Mouse (Mus musculus): ENCODE measurements around the gene Chchd2. TPM values are rescaled to one million over a fixed set of nuclear protein-coding genes. Genes with fewer than 3 reads are reported as not detected.
"Not testable (repeated sequence)": the region's sequence is repeated elsewhere in the genome, so short reads cannot be mapped to it uniquely, and the experiment has no call there.

Chchd2 gene
- polyA plus RNA-seq, 1 experiment from 2014 or later = 729 TPM

GRCm38 (mm10) chr5:129895198-129896088, 8.2 kb upstream of the Chchd2 start, which contains the start of gene Zbed5:
Gene Zbed5 (plus strand): TSS chr5:129895723.
- Histone ChIP-seq H3K9me3 (ENCODE audit: control insufficient read depth, low read length) (no peaks in the 10 kb centered on the region), H3K27ac (ENCODE audit: low read depth, low read length) (peak within 1 kb of the TSS; percentile 60; the same call in 1 of the 2 replicates), H3K9ac (ENCODE audit: low read depth, low read length) (peak within 1 kb of the TSS; percentile 73), H3K4me1 (ENCODE audit: control insufficient read depth, insufficient read depth, low read depth, low read length) (peaks cover 8% of the 10 kb centered on the region), H3K36me3 (ENCODE audit: control insufficient read depth, insufficient read depth, low read length) (0 out of 2 replicates have a peak, but pooled peaks cover 1% of the 10 kb centered on the region), H3K4me3 (ENCODE audit: low read length) (peak within 1 kb of the TSS; percentile 87), H3K27me3 (replicated peaks; ENCODE audit: control insufficient read depth, insufficient read depth, low read length) (no peaks in the 10 kb centered on the region; the same call in 1 of the 2 replicates), H3K4me2 (ENCODE audit: low read length) (peak within 1 kb of the TSS; percentile 65)
- peak; percentile 100 for ATAC-seq
- WGBS = 3% methylated on average over 44 of the region's 44 CpGs

- not testable (repeated sequence) for ATAC-seq; H3K27me3 ChIP-seq (replicated peaks; ENCODE audit: control insufficient read depth, insufficient read depth, low read length); H3K4me2 ChIP-seq (ENCODE audit: low read length); H3K9me3 ChIP-seq (ENCODE audit: control insufficient read depth, low read length); H3K9ac ChIP-seq (ENCODE audit: low read depth, low read length); H3K27ac ChIP-seq (ENCODE audit: low read depth, low read length); H3K4me3 ChIP-seq (ENCODE audit: low read length); H3K36me3 ChIP-seq (ENCODE audit: control insufficient read depth, insufficient read depth, low read length)
- peaks cover 12% of the 10 kb centered on the region for H3K4me1 ChIP-seq (ENCODE audit: control insufficient read depth, insufficient read depth, low read depth, low read length)
- WGBS = 93% methylated on average over 4 of the region's 7 CpGs
Measured at GRCm38 (mm10) chr5:129890390-129890789, 3.1 kb upstream of the Chchd2 start.

GRCm38 (mm10) chr5:129886271-129886670, 999 bp downstream of the Chchd2 start:
- Histone ChIP-seq H3K36me3 (ENCODE audit: control insufficient read depth, insufficient read depth, low read length) (peaks cover 14% of the 10 kb centered on the region), H3K4me2 (ENCODE audit: low read length) (peak overlapping the region; percentile 89), H3K4me3 (ENCODE audit: low read length) (peak overlapping the region; percentile 67), H3K4me1 (ENCODE audit: control insufficient read depth, insufficient read depth, low read depth, low read length) (peaks cover 13% of the 10 kb centered on the region), H3K9me3 (ENCODE audit: control insufficient read depth, low read length) (no peaks in the 10 kb centered on the region), H3K27ac (ENCODE audit: low read depth, low read length) (peak overlapping the region; percentile 92), H3K27me3 (replicated peaks; ENCODE audit: control insufficient read depth, insufficient read depth, low read length) (no peaks in the 10 kb centered on the region), H3K9ac (ENCODE audit: low read depth, low read length) (peak overlapping the region; percentile 92)
- no peak for ATAC-seq
- 33% methylated on average over 10 of the region's 10 CpGs for WGBS

GRCm38 (mm10) chr5:129879888-129880287, 7.4 kb downstream of the Chchd2 start:
- no peak overlapping the region for H3K4me2 ChIP-seq (ENCODE audit: low read length)
- no peaks in the 10 kb centered on the region for H3K9me3 ChIP-seq (ENCODE audit: control insufficient read depth, low read length)
- H3K27me3 ChIP-seq (replicated peaks; ENCODE audit: control insufficient read depth, insufficient read depth, low read length) = no peaks in the 10 kb centered on the region
- no peaks in the 10 kb centered on the region; the same call in 1 of the 2 replicates for H3K4me1 ChIP-seq (ENCODE audit: control insufficient read depth, insufficient read depth, low read depth, low read length)
- H3K27ac ChIP-seq (ENCODE audit: low read depth, low read length) = no peak overlapping the region
- H3K9ac ChIP-seq (ENCODE audit: low read depth, low read length) = no peak overlapping the region
- H3K4me3 ChIP-seq (ENCODE audit: low read length) = no peak overlapping the region
- peaks cover 22% of the 10 kb centered on the region for H3K36me3 ChIP-seq (ENCODE audit: control insufficient read depth, insufficient read depth, low read length)
- WGBS = 76% methylated on average over 3 of the region's 3 CpGs
- no peak for ATAC-seq

- no peak overlapping the region for H3K4me3 ChIP-seq (ENCODE audit: low read length)
- no peak overlapping the region for H3K27ac ChIP-seq (ENCODE audit: low read depth, low read length)
- no peaks in the 10 kb centered on the region for H3K4me1 ChIP-seq (ENCODE audit: control insufficient read depth, insufficient read depth, low read depth, low read length)
- ATAC-seq = peak; percentile 34; the same call in 1 of the 2 replicates
- H3K9ac ChIP-seq (ENCODE audit: low read depth, low read length) = no peak overlapping the region
- no peaks in the 10 kb centered on the region for H3K9me3 ChIP-seq (ENCODE audit: control insufficient read depth, low read length)
- no peak overlapping the region for H3K4me2 ChIP-seq (ENCODE audit: low read length)
- no peaks in the 10 kb centered on the region for H3K27me3 ChIP-seq (replicated peaks; ENCODE audit: control insufficient read depth, insufficient read depth, low read length)
- H3K36me3 ChIP-seq (ENCODE audit: control insufficient read depth, insufficient read depth, low read length) = peaks cover 22% of the 10 kb centered on the region
- 49% methylated on average over 2 of the region's 2 CpGs for WGBS
Measured at GRCm38 (mm10) chr5:129878946-129879345, 8.3 kb downstream of the Chchd2 start.

GRCm38 (mm10) chr5:129877731-129878455, 9.4 kb downstream of the Chchd2 start:
- H3K4me3 ChIP-seq (ENCODE audit: low read length) = no peak overlapping the region
- H3K27me3 ChIP-seq (replicated peaks; ENCODE audit: control insufficient read depth, insufficient read depth, low read length) = no peaks in the 10 kb centered on the region
- no peaks in the 10 kb centered on the region for H3K9me3 ChIP-seq (ENCODE audit: control insufficient read depth, low read length)
- no peak overlapping the region for H3K4me2 ChIP-seq (ENCODE audit: low read length)
- no peak overlapping the region; the same call in 1 of the 2 replicates for H3K9ac ChIP-seq (ENCODE audit: low read depth, low read length)
- no peak overlapping the region for H3K27ac ChIP-seq (ENCODE audit: low read depth, low read length)
- no peaks in the 10 kb centered on the region for H3K4me1 ChIP-seq (ENCODE audit: control insufficient read depth, insufficient read depth, low read depth, low read length)
- peaks cover 18% of the 10 kb centered on the region for H3K36me3 ChIP-seq (ENCODE audit: control insufficient read depth, insufficient read depth, low read length)
- WGBS = 80% methylated on average over 9 of the region's 9 CpGs
- ATAC-seq = no peak

GRCm38 (mm10) chr5:129875098-129875497, 12.2 kb downstream of the Chchd2 start:
- Histone ChIP-seq H3K9ac (ENCODE audit: low read depth, low read length) (no peak overlapping the region), H3K4me2 (ENCODE audit: low read length) (no peak overlapping the region), H3K27ac (ENCODE audit: low read depth, low read length) (no peak overlapping the region), H3K36me3 (ENCODE audit: control insufficient read depth, insufficient read depth, low read length) (peaks cover 2% of the 10 kb centered on the region; the same call in 1 of the 2 replicates), H3K9me3 (ENCODE audit: control insufficient read depth, low read length) (no peaks in the 10 kb centered on the region), H3K27me3 (replicated peaks; ENCODE audit: control insufficient read depth, insufficient read depth, low read length) (no peaks in the 10 kb centered on the region), H3K4me1 (ENCODE audit: control insufficient read depth, insufficient read depth, low read depth, low read length) (no peaks in the 10 kb centered on the region), H3K4me3 (ENCODE audit: low read length) (no peak overlapping the region)
- 81% methylated on average over 11 of the region's 11 CpGs for WGBS
- no peak for ATAC-seq

- no peaks in the 10 kb centered on the region for H3K36me3 ChIP-seq (ENCODE audit: control insufficient read depth, insufficient read depth, low read length)
- ATAC-seq = no peak
- H3K4me3 ChIP-seq (ENCODE audit: low read length) = no peak overlapping the region
- H3K27ac ChIP-seq (ENCODE audit: low read depth, low read length) = no peak overlapping the region
- no peaks in the 10 kb centered on the region for H3K27me3 ChIP-seq (replicated peaks; ENCODE audit: control insufficient read depth, insufficient read depth, low read length)
- WGBS = 83% methylated on average over 12 of the region's 12 CpGs
- H3K4me2 ChIP-seq (ENCODE audit: low read length) = no peak overlapping the region
- H3K9me3 ChIP-seq (ENCODE audit: control insufficient read depth, low read length) = no peaks in the 10 kb centered on the region
- H3K9ac ChIP-seq (ENCODE audit: low read depth, low read length) = no peak overlapping the region
- no peaks in the 10 kb centered on the region for H3K4me1 ChIP-seq (ENCODE audit: control insufficient read depth, insufficient read depth, low read depth, low read length)
Measured at GRCm38 (mm10) chr5:129873942-129874341, 13.3 kb downstream of the Chchd2 start.

GRCm38 (mm10) chr5:129871238-129871637, 16.0 kb downstream of the Chchd2 start:
- Histone ChIP-seq H3K9me3 (ENCODE audit: control insufficient read depth, low read length) (no peaks in the 10 kb centered on the region), H3K27me3 (replicated peaks; ENCODE audit: control insufficient read depth, insufficient read depth, low read length) (no peaks in the 10 kb centered on the region), H3K4me3 (ENCODE audit: low read length) (no peak overlapping the region), H3K9ac (ENCODE audit: low read depth, low read length) (no peak overlapping the region), H3K27ac (ENCODE audit: low read depth, low read length) (no peak overlapping the region), H3K4me1 (ENCODE audit: control insufficient read depth, insufficient read depth, low read depth, low read length) (no peaks in the 10 kb centered on the region), H3K4me2 (ENCODE audit: low read length) (no peak overlapping the region), H3K36me3 (ENCODE audit: control insufficient read depth, insufficient read depth, low read length) (no peaks in the 10 kb centered on the region)
- WGBS = 84% methylated on average over 2 of the region's 2 CpGs
- no peak for ATAC-seq

All from hindbrain, embryonic 16.5 days (tissue).